Mouse (Mus musculus): ENCODE data around the gene Maz.

GRCm38 (mm10) chr7:127018416-127019305, 8.2 kb downstream of the Maz start:
- no peak for TF ChIP-seq POLR2A (IDR thresholded peaks at IDR 0.05; ENCODE audit: borderline replicate concordance, low read depth, low read length)
- no peak for TF ChIP-seq CTCF (IDR thresholded peaks at IDR 0.05; ENCODE audit: low read depth, low read length)

All from bone marrow macrophage, adult 2 months (primary cell).